Mouse (Mus musculus) testis, adult 2 months (tissue): ENCODE data around the gene Lima1.

Source experiments
- CTCF ChIP-seq: fragments of 200-500 bp; IDR thresholded peaks from 2 replicates; pipeline ENCODE4 v1.5.1; 2012; ENCODE audit warnings: low read depth, mild to moderate bottlenecking, inconsistent platforms, low read length, moderate library complexity; ENCODE audit not compliant: control insufficient read depth, insufficient read depth, insufficient replicate concordance
- POLR2A ChIP-seq: fragments of 200-500 bp; IDR thresholded peaks from 2 replicates; pipeline ENCODE4 v1.6.1; 2012; ENCODE audit warnings: low read depth, mild to moderate bottlenecking, inconsistent platforms, low read length, moderate library complexity; ENCODE audit not compliant: control insufficient read depth

DNA sequence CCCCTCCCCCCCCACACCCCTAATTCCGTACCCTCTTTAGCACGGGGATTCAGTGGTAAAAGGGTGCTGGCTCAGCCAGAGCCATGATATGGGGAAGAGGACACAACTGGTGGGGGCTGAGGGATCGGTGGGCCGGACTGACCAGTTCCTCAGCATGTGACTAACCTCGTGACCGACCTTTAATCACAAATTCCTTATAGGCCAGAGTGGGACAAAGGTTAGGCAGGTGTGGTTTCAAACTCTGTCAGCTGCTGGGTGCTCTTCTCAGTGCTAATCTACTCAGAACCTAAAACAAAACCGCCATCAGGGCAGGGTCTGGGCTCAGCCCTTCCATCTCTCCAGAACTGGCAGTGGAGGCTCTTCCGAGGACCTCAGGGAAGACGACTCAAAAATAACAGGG is 40.1 kb downstream of the Lima1 start:
- TF ChIP-seq CTCF: no peak
- TF ChIP-seq POLR2A: no peak
